Mouse (Mus musculus) urinary bladder, postnatal 4 days (tissue): ENCODE results near the gene Nfib.
A peak's percentile ranks its signal among the peaks of the same experiment; 100 is the strongest.

ENCODE experiments used
- DNase-seq, 2 experiments: peaks; one replicate each; pipeline ENCODE4 v3.0.0; 2021 to 2022; ENCODE audit warnings: low spot score in 2 of 2

The Nfib gene

DNA sequence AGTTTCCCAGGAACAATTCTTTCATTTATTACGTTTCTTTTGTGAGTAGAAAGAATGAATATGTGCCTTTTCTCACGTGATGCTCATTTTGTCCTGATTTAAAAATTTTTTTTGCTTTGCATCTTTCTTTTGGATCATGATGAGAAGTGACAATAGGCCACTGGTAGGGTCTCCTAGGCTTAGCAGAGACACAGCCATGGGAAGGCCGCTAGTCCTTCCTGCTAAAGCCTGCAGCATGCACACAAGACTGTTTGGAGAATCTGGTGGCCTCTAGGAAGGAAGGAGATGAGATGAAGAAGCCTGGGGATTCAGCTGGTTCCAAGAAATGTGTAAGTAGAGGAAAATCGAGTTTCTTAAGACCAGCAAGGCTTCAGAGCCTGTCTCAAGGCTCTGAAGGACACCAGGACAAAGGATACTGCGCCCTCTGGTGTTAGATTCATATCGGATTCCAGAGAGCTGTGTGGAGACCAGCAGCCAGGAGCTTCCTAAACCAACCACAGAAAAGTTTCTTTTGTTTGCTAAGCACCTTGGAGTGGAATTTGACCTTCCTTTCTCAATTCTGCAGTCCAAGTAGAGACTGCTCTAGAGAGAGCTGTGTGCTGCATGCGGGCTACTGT lies 163.5 kb downstream of the Nfib start:
- DNase-seq = peak; percentile 63 to 68

DNA sequence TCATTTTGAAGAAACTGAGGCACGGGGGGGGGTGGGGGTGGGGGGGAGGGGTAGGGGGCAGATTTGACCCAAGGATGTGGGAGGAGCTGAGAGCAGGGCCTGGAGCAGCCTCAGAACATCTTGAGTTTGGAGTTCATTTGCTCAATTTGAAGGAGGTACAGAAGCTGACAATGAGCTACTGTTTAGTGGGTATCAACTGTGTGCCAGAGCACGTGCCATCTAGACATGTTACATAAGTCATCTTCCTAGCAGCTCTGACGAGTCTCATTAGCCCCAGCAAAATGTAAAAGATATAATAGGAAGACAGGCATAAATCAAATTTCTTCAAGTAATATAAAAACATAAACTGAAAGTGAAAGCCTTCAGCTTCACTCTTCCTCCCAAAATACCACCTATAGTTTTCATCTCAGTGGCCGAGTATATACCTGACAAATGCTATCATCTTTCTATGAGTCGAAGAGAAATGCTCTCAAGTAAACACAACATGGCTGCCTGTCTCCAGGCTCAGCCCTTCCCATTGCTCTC lies 165.0 kb downstream of the Nfib start:
- no peak for DNase-seq

DNA sequence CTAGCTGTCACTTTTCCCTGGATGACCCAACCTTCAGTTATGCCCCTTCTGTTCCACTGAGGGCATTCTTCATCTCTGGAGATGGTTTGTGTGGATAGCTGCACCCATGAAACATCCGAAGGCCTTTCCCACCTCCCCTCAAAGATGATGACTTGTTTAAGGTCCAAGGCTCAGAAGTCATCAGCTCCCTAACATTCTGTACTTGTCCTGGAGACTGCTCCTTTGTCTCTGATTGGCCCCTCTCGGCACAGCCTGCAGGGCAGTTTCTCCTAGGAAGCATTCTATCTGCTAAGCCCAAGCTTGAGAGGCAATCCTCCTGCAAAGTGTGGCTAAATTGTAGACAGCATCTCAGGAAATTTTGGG lies 165.5 kb downstream of the Nfib start:
- DNase-seq = no peak

DNA sequence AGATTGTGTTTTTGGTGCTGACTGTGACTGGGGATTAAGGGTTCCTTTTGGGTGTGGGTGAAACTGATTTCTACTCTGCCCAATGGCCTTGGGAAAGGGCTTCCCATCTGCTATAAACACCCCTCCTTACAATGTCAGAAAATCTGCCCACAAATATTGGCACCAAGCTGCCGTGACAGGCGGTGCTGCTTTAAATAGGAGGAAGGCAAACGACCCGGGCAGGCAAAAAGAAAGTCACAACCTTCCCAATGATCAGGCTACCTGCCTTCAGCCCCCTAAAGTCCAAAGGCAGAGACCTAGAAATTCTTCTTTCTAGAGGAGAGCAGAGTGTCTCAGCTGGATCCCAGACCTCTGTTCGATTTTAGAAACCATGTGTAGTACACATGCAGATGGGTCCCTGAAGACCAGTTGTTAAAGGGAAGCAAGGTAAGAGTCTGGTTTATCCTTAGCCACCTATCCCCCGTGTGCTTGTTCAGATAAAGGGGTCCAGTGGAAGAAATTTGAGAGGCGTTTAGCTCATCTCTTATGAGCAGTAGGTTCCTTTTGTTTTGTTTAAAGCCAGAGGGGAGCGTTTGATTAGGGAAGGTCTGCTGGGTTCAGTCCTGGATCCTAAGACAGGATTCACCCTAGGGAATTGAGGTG lies 166.0 kb downstream of the Nfib start:
- no peak for DNase-seq

DNA sequence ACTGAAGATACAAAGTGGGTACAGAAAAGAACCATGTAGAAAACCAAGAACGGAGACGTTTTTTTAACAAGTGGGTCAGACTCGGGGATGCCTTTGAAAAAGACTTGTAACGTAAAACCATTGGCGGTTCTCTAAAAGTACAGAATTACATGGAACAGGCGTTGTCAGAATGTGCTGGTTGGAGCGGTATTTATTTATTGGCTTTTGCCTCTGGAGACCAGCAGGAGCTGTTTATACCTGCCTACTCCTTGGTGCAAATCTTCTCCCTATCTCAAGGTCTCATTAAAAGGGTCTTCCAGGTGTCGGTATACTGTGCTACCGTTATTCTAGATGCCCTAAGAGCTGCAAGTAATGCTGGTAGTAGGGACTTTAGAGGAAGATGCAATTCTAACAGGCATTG lies 166.7 kb downstream of the Nfib start:
- DNase-seq = no peak

DNA sequence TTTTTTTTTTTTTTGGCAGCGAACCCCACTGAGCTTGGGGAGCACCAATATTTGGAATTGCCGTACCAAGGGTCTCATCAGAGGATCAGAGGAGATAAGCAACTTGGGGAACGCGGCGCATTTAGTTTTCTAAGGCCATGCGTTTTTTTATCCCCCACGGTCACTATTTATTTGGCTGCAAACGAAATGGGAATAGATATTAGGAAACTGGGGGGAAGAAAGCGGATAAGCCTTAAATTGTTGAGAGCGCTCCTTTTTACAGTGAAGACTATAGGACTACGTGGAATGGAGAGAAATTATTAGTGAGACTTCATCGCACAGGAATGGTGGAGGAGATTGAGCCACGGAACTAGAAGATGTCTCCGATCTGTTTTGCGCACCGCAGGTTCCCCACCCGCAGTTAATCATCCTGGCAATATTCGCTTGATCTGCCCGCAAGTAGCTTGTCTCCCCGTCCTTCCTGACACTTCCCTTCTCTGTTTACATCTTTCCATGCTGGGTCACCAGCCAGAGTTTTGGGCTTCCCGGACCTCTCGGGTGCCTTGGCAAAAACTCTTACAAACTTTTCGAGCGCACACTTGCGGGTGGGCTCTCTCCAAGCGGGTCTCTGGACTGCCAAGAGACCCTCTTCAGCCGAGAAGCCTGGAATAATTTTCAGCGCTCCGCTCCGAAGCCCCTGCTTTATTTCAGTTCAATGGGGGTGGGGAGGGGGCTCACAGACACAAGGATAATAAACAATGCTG lies 167.3 kb downstream of the Nfib start:
- DNase-seq = no peak

DNA sequence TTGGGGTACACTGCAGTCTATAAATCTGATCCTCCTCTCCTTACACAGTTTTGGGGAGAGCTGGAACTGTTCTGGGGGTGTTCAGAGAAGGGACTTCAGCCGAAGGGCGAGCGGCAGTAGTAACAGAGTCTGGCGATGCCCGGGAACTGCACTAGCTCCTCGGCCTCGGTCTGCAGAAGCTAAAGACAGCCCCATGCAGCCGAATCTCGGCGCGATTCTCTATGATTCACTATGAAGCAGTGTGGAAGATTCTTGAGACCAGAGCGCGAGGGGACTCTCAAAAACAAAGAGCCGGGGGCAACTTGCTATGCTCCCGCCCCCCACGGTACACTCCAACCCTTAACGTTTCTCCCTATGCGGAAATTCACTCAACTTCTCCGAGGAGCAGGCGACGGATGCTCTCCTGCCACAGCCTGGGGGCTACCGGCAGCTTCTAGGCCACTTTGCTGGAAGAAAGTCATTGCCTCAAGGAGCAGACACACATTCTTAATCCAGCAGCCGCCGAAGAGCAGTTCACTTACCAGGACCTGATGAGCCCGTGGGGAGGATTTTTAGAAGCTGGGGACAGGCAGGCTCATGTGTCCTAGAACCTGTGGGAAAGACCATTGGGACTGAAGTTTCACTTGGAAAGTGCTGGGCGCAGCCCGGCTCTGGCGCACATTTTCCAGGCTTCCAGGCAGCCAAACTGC lies 168.1 kb downstream of the Nfib start:
- DNase-seq = peak in 1 of 2 experiments; percentile 33

DNA sequence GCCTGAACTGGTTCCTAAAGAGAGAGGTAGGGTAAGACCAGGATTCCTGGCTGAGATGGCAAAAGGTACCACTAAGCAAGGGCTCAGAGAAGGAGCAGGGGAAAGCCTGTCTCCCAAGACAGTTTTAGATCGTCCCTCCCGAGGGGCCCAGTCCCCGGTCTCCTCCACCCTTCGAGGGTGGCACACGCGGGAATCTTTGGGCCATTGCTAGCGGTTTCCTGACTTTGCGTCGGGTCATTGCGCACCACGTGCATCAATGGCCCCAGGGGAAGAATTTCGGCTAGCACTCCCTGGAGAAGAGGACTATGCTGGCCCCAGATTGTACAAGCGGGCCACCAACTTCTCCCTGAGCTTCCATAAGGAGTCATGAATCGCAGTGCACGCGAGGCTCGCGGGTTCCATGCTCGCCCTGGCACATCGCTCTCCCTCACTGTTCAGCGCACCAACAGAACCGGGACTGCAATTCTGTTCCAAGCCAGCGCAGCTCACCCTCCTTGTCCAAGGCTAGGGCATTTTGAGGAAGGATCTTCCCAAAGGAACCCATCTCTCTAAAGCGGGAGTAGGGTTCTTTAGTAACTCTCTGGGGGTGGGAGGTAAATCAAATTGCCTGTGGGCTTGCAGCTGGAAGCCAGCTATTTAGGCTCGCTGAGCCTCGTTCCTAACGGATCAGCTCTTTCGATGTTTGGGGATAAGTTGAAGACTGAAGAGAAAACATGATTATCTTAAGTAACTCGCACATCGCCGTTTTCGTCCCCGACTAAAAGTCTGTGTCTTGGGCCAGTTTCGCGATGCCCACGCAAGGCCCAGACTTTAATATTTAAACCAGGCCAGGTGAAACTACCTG lies 168.9 kb downstream of the Nfib start:
- no peak for DNase-seq

DNA sequence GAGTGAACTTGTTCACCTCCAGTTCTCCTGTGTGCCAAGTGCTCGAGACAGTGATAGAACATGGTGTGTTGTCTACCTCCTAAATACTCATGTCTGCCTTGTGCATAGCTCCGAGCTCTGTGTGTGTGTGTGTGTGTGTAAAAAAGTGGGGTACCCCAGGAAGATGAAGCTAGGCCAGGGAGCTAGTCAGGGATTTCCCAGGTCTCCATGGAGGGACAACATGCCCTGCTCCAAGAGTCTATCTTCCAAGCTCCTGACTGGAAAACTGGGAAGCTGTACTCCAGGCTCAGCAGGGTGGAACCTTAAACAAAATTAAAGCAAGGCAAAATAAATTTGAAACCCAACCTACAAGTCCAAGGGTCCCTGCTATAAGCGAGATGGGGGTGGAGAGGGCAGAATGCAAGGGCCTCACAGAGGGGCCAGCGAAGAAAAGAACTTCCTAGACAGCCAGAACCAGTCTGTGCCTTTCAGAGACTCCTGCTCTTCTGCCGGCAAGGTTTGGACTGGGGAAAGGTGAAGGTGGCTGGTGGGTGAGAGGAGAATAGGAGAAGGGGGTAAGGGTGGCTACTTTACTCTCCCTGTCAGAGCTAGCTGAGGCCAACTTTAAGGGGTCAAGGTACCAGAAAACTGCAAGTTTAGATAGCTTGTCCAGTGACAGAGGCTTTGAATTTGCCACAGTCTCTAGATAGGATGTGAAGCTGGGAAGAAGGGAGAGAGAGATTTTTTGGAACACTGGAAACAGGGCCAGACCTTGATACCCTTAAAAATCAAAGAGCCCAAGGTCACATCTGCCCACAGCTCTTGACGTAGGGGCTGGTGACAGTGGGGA lies 169.7 kb downstream of the Nfib start:
- no peak for DNase-seq

DNA sequence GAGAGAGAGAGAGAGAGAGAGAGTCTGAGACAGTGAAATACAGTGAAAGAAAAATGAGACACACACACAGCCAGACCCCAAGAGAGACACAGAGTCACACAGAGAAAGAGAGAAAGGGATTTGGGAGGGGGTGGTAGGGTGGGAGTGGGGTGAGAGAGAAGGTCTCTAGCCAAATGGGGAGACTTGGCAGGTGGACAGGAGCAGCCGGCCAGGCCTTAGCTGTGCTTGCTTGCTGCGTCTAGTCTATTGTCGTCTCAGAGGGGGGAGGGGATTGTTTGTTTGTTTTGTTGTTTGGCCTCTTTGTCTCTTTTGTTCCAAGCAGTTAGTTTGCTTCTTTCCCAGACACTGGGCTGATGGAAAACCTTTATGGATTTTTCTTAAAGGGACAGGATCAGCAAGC lies 172.3 kb downstream of the Nfib start:
- no peak for DNase-seq

DNA sequence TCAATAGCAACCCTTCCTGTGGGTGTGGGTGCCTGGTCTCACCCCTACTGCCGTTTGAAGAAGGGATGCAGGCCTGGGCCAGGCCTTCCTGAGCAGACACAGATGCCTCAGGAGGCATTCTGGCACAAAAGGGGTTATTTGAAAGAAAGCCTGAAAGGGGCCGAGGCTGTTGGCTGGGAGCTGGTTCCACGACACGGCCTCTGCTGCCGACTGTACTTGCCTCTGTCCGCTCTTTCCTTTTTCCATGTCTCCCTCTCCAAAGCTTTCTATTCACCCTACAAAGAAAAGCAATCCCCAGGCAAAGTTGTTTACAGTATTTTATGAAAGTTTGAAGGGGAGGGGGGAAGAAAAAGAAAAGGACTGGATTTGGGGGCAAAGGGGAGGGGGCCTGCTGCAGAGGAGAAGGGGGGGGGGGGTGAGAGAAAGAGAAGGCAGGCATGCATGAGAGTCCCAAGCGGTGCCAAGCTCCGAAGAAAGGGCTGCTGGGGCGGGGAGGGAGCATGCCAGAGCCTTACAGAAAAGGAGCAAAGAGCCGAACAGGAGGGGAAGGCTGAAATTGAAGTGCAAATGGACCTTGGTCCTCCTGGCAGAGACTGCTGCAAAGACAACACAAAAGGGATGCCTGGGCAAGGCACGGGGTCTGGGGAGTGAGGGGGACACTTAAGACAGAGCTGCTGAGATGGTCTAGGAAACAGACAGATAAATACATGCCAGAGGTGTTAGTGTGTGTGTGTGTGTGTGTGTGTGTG lies 172.9 kb downstream of the Nfib start:
- no peak for DNase-seq

DNA sequence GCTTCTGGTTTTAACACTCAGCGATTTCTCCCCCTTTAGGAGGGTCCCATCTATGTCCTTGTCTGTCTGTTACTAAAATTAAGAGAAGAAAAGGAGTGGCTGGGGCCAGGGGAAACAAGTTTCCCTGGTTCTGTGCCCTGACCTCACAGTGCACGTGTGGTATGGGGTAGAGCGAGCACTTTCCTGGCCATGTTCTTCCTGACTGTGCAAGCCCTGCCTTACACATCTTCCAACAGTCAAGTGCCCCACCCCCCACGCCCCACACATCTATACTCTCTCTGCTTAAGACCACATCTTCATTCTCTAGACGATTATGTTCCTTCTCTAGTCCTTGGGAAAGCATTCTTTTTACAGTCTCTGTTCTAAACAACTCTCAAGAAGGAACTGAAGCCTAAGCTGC lies 173.6 kb downstream of the Nfib start:
- DNase-seq = no peak

DNA sequence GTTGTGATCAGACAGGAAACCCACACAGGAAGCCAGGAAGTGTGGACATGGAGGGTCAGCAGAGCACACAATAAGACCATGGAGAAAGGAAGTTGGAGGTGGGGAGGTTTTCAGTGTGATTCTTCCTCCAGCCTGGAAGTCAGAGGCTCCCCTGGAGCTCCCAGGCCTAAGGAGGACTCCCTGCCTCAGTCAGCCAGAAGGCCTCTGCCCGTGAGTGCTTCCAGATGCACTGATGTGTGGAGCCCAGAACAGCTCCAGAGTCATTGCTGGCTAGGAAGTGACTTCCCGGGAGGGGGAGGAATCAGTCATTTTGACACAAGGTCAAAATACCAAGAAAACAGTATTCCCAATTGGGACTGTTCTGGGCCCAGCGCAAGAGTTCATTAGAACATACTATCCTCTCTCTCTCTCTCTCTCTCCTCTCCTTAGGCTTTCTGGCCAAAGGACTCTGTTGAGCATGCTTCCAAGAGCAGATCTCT lies 174.6 kb downstream of the Nfib start:
- peak in 1 of 2 experiments; percentile 54 for DNase-seq

DNA sequence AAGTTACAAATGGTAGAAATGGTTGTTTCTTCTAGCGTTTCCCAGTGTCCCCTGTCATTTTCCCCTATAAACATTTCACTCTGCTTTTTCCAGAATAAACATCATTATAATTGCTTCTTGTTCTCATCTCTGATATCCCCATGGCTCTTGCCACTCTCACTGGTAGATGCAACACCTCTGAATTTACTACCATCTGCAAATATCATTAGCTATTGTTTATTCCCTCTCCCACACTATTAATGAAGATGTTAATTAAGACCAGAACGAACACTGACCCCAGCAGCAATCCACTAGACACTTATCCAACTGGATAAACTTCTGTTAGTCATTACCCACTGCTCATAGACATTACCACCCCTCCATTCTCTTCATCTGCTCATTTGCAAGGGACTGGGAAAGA lies 176.6 kb downstream of the Nfib start:
- DNase-seq = no peak

DNA sequence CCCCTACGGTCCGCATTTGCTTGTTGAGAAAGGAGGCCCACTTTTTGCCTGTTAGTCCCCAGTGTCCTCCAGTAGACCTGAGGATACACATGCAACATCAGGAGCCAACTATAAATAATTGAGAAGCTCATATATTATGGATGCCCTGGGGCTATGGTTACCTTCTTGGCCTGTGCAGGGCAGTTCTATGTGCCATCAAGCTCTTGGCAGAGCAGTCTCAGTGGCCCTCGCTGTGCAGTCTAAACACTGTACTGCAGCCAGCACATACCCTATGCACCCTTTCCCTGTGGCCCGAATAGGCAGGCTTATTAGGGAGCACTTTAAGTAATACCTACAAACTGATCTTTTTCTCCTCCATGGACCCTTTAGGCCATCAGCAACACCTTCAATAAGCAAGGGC lies 185.6 kb downstream of the Nfib start:
- DNase-seq = no peak

DNA sequence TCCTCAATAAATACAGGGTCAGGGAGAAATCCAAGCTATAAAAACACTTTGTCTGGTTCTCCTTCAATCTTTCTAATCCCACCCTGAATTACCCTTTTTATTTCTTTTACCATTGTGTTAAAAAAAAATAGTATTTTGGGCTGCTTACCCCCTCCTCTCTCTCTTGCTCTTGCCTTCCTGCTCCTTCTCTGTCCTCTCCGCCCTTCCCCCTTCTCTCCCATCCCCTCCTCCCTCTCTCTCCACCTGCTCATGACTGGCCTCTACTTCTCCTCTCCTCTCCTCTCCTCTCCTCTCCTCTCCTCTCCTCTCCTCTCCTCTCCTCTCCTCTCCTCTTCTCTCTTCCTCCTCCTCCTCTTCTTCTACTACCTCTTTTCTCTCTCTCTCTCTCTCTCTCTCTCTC lies 187.4 kb downstream of the Nfib start:
- no peak for DNase-seq

DNA sequence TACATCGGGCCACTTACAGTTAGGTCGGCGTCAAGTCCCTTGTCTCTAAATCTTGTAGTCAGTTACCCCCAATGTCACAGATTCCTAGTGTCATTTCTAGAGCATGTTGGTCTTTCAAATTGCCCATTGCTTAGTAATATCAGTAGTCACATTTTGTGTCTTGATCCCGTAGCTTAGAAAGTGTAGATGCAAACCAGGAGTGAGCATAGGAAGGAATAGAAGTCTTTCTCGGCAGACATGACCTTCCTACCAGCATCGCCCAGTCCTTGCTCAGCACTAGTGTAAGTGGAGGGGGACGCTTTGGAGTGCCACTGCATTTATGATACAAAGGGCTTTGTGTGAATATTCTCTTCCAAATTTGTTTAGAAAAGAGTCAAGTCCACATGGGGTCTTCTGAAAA lies 188.2 kb downstream of the Nfib start:
- no peak for DNase-seq

DNA sequence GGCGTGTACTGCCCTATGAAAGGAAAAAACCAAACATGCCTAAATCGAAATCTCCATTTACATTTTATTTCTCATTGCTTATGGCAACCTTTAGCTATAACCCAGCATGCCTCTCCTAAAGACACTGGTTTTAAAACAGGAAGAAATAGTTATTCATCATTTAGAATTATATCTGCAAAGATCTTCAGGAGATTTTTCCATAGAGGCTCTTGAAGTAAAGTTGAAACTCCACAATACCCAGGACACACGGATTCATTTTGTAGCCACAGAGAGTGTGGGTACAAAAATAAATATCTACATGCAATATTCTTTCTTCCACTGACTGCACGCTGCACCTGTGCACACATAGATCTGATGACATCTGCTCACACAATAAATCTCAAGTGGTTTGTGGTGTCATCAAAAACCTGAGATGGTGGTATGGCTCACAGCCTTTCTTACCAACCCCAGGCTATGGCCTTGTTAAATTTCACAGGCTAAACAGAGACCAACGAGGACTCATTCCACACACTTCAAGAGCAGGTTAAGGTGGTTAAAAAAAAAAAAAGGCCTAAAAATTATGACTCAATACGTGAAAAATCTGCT lies 189.2 kb downstream of the Nfib start:
- no peak for DNase-seq

DNA sequence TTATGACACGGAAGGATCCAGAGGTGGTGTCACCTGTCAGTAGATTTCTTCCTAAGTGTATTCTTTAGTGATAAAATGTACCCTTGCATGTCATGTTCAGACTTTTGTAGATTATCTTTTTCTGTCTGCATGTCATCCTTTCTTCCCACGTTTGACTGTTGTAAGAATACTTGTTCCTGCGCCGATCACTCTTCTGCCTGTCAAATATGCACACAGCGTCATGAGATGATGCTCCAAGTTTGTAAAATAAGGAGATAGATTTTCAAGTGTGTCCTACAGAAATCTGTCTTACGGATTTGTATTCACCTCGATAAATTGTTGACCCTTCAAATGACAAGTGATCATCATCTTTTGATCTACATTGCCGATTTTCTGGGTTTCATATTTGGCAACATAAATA lies 190.6 kb downstream of the Nfib start:
- DNase-seq = no peak
